Mouse (Mus musculus) C2C12 (cell line): Measurements from ENCODE around the gene Zc3h10.

Experiments
- CTCF ChIP-seq: IDR thresholded peaks from one replicate; pipeline ENCODE4 v1.5.1; 2011; ENCODE audit not compliant: control insufficient read depth, insufficient read depth, insufficient read length
- MYOD1 ChIP-seq: IDR thresholded peaks from one replicate; pipeline ENCODE4 v1.6.1; 2011; ENCODE audit warnings: low read depth; ENCODE audit not compliant: control insufficient read depth, insufficient read length
- MYOG ChIP-seq: IDR thresholded peaks from one replicate; pipeline ENCODE4 v1.6.1; 2011; ENCODE audit not compliant: control insufficient read depth, insufficient read length; ENCODE audit errors: extremely low read depth
- USF1 ChIP-seq: IDR thresholded peaks from one replicate; pipeline ENCODE4 v1.6.1; 2011; ENCODE audit warnings: low read depth, mild to moderate bottlenecking, control low read depth, moderate library complexity

- TF ChIP-seq CTCF, result no peak
- TF ChIP-seq USF1, result peak; percentile 51
- no peak for TF ChIP-seq MYOD1
- no peak for TF ChIP-seq MYOG
These were observed 16.0 kb upstream of the Zc3h10 start for GRCm38 (mm10) chr10:128563544-128563943.
